Mouse (Mus musculus) urinary bladder, adult 2 months (tissue): Measurements from ENCODE around the gene Crb1. TPM values are rescaled to one million over a fixed set of nuclear protein-coding genes. Genes with fewer than 3 reads are reported as not detected.
"Not testable (repeated sequence)": the region's sequence is repeated elsewhere in the genome, so short reads cannot be mapped to it uniquely, and the experiment has no call there.

Source experiments
- DNase-seq: peaks from one replicate; pipeline ENCODE4 v3.0.0; 2022; ENCODE audit warnings: low spot score
- polyA plus RNA-seq: library from polyadenylated mRNA; depleted of rRNA; stranded (reverse); fragments of >200 nt; gene quantifications from 2 replicates; pipeline ENCODE4 v1.2.3, GENCODE M21; 2012

Gene Crb1
- polyA plus RNA-seq, 1 experiment: 0.15 TPM

GRCm38 (mm10) chr1:139336997-139337396, 39.9 kb downstream of the Crb1 start:
- DNase-seq: no peak

DNA sequence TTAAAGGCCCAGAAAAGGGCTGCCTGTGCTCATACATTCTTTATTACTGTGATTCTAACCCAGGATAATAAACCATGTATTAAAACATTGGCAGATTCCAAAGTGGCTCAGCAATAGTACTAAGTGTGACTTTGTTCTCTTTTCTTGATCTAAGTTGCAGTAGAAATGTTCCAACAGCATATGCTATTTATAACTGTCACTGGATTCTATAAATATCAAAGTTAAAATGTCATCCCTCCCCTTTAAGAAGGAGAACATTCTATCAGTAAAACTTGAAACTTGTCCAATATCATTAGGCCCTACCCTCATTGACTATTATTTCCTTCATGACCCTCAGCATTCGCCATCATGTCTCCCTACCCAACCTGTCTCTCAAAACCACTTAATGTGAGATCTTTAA, 48.1 kb downstream of the Crb1 start:
- DNase-seq: no peak

DNA sequence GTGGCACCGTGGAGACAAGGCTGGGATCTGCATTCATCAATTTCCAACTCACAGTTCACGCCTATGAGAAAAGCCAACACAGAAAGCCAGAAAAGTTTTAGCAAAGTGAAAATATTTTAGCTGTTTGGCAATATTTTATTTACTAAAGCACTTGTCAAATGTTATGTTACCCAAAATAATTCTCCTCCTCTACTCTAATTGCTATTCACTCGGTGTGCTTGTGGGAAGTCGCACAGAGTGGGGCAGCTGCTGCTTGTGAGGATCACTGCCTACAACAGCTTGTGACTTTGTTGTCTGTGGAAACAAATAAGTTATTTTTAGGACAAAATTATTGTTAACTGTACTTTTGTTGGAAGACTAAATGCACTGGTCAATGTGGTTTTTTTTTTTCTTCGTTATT, 48.6 kb downstream of the Crb1 start:
- no peak for DNase-seq

DNA sequence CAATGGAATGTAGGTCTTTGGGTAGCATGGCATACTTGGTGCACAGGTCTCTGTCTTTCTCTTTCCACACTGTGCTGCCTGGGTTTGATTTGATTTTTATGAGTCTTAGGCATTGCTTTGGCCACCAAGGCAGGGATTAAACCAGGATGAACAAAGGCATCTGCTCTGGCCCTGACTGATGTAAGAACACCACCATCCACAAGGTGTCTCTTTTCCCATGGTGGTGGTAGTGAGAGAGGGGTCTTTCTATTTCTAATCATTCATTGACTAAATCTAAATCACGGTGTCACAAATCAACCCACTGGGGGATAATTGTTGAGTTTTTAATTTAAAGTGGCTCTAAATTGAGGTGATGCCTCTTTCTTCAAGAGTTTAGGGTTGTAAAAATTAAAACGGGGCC, 51.5 kb downstream of the Crb1 start:
- DNase-seq: no peak

DNA sequence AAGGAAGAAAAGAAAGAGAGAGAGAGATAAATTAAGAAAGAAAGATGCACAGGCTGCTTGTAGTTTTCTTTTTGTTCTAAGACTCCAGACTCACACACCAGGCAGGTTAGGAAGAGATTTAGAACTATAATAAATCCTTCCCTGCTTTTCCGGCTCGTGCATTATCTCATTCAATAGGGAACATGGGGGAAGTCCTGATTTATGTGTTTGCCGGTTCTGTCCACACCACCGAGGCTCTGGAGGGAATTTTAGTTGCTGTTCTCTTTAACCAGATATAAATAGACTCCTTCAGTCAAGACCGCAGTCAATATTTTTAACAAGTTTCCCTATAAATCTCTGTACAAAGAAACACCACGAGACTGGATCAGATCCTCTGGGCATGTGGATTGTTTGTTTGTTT, 57.1 kb downstream of the Crb1 start:
- no peak for DNase-seq

DNA sequence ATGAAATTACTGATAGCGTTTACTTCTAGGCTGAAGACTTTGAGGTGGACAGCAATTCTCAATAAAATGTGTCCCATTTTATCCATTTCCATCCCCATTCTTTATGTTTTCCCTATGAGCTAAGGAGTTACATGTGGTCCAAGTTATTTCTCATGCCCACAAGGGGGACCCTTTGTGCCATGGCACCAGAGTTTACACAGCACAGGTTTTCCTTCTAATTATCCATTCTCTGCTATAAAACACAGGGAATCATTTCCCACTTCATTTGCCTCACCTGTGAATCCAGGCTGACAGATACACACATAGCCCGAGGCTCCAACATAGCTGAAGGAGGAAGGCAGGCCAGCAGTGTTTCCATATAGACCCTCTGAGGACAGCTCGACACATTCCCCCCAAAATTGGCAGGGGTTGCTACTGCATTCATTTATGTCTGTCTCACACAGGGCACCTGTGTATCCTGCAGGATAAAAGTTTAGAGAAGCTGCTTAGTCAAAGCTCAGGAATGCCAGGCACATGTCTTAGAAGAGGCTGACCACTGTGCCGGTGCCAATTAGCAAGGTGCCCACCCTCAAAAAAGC, 62.5 kb downstream of the Crb1 start:
- no peak for DNase-seq

GRCm38 (mm10) chr1:139308915-139309314, 68.0 kb downstream of the Crb1 start:
- DNase-seq: no peak

- not testable (repeated sequence) for DNase-seq
Measured at GRCm38 (mm10) chr1:139302519-139302918, 74.4 kb downstream of the Crb1 start.

GRCm38 (mm10) chr1:139301830-139302229, 75.1 kb downstream of the Crb1 start:
- no peak for DNase-seq

DNA sequence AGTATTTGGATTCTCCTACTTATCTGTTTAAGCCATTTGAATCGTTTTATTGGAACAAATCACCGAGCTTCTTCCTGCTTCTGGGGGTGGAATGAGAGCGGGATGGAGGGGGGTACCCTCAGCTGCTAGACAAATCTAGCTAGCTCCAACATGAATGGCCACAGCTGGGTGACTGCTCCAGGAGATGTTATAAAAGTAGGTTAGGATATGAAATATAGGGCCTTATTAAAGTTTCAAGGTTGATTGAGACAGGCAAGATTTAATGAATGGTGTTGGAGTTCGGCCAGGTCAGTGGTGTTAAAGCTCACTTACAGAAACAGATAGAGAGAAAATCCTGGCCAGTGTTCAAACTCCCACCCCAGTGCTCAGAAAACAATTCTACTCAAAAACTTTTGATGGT, 84.9 kb downstream of the Crb1 start:
- no peak for DNase-seq

- no peak for DNase-seq
Measured at GRCm38 (mm10) chr1:139291593-139291992, 85.3 kb downstream of the Crb1 start.

- DNase-seq: no peak
Measured at GRCm38 (mm10) chr1:139276619-139277320, 100.1 kb downstream of the Crb1 start.

DNA sequence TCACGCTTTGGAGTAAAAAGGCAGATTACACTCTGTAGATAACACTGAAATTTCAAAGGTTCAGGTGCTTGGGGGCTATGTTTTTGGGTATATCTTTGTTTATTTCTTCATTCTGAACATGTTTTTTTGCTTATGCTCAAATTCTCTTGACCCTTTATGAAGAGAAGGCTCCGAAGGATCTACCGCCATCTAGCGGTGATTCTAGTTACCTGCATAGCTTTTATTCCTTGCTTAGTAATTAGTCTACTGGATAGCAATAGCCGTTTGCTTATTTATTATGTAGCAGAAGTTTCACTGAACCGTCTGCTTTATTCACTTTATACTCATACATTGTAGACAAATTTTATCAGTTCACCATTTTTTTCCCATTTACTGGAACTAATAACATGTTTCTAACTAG, 109.1 kb downstream of the Crb1 start:
- DNase-seq: no peak

- DNase-seq: no peak
Measured at GRCm38 (mm10) chr1:139264245-139264644, 112.7 kb downstream of the Crb1 start.

DNA sequence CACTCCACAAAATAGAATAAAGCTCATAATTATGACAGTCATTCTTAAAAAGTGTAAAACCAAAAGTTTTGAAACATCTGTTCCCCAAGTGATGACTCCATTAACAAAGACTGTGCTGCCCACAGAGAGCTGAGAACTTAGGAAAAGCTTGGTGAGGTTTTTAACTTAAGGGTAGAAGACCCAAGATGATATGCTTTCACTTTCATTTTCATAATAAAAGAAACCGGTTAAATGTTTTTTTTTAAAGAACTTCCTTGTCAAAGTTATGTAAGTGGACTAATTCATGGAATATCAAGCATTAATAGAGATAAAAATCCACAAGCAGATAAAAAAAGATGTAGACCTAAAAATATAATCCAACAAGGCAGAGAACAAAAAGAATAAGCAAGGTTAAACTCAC, 113.7 kb downstream of the Crb1 start:
- no peak for DNase-seq

- DNase-seq: no peak
Measured at GRCm38 (mm10) chr1:139255581-139255980, 121.3 kb downstream of the Crb1 start.

DNA sequence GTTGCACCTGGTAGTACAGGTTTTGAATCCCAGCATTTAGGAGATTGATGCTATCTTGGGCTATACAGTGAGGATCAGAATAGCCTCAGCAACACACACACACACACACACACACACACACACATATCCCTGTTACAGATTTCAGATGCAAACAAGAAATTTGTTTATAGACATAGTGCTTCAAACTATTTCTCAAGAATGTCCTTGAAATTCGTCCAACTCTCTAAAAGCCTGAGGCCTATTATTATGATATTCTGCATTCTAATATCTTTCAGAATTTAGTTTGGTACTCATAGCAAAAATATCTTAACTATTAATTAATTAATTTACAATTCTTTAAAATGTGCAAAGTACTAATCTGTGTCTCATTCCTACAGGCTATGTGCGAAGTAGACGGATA, 124.9 kb downstream of the Crb1 start:
- DNase-seq: no peak

DNA sequence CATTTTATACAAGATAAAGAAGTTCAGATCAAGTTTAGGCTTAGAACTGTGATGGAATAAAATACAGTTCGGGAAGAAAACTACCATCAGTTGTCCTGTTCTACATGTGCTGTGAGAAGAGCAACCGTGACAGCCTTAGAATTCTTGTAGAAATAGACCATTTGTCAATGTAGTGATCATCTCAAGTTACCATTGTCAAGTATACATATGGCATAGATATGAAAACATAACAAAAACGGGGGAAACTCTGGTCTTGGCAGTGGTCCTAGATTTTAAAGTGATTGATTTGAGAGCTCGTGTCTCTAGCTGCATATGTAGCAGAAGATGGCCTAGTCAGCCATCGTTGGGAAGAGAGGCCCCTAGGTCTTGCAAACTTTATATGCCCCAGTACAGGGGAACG, 127.7 kb downstream of the Crb1 start:
- no peak for DNase-seq

- DNase-seq: no peak
Measured at GRCm38 (mm10) chr1:139246723-139247380, 130.0 kb downstream of the Crb1 start.

GRCm38 (mm10) chr1:139236794-139237193, 140.1 kb downstream of the Crb1 start:
- DNase-seq: no peak

DNA sequence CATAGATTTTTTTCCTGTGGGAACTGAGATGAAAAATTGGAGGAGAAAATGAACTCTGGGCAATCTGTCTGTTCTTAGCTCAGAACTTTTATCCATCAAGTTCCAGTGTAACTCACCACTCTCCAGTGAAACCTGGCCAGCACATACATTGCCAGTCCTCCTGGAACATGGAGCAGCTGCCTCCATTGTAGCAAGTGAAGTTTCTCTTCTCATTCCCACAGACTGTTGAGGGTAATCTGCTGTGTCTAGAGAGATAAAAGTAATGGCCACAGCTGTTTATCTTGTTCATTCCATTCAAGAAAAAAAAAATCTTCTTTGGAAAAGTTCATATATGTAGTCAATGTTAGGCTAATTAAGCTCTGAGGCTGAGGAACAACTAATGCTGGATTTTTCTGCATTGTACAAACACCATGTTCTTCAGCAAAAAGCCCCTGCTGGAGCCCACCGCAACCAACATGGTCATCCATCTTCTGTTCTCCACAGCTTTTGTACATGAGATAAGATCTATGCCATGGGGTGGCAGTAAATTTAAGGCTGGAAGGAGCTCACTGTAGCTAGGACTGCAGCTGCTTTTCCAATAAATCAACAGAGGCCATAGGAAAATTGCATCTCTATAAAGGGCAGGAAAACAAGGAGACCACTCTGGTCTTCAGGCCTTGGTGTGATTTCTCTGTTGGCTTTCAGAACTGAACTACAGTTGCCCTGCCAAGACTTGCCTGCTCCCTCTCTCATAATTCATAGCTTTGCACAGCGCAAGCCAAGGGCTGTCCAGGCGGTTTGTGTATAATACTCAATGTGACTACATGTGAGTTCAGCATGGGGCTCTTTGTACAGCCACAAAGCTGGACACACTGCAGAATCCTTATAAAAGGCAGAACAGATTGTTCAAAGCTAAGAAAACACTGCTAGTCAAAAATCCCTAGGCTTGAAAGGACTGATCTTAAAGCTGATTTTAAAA, 142.0 kb downstream of the Crb1 start:
- DNase-seq: no peak

DNA sequence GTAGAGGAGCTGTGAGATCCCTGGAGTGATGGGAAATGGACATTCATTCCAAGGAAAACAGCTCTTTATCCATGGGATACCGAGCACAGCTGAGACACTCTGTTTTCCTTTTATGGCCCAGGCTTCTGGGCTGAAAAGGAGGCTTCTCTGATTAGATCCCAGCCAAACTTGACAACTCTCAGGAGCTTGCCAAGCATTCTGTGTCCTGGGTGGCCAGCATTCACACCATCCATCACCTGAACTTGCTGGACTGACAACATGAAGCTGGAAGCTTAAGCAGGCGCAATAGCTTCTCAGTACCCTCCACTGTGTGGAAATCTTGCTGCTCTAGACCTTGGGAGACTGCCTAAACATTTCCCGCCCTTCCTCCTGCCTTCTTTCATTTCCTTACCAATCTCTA, 144.3 kb downstream of the Crb1 start:
- no peak for DNase-seq
